Mouse (Mus musculus) brain, embryonic 18.5 days (tissue): ENCODE data around the gene Asap2.

ENCODE experiments used
- DNase-seq: peaks from one replicate; pipeline ENCODE4 v3.0.0-alpha.2; 2012; ENCODE audit warnings: low read depth, low spot score

The Asap2 gene

DNA sequence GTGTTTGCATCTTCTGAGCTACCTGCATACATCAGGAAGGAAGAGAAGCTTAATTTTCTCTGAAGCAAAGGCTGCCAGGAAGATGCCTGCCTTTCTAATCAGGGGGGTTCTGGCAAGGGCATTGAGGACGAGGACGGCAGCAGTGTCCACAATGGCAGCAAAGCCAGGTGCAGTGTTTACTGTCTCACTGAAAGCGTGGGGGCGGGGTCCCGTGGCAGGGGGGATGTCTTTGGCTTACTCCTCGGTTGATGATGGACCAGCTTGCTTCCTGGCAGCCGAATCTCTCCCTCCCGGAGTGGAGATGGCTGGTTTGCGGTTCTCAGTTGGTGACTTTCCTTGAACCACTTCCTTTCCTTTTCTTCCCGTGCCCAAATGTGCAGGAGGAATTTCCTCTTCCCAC lies 142.3 kb downstream of the Asap2 start:
- DNase-seq = no peak

DNA sequence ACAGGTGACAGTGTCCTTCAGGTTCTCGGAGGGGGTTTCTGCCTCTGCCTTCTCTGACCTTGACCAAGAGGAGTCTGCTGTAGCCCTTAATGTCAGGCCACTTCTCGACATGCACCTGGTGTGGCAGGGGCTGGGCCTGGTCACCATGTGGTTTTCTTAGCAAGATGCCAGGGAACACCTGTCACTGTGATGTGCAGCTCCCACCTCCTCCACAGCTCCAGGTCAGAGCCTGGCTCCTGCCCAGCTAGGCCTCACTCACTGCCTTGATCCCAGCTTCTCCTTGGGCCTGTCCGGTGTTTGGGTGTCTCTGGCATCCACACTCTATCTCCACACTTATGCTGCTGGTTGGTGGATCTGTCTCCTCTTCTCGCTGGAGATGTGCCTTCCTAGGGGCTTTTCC lies 142.8 kb downstream of the Asap2 start:
- no peak for DNase-seq

DNA sequence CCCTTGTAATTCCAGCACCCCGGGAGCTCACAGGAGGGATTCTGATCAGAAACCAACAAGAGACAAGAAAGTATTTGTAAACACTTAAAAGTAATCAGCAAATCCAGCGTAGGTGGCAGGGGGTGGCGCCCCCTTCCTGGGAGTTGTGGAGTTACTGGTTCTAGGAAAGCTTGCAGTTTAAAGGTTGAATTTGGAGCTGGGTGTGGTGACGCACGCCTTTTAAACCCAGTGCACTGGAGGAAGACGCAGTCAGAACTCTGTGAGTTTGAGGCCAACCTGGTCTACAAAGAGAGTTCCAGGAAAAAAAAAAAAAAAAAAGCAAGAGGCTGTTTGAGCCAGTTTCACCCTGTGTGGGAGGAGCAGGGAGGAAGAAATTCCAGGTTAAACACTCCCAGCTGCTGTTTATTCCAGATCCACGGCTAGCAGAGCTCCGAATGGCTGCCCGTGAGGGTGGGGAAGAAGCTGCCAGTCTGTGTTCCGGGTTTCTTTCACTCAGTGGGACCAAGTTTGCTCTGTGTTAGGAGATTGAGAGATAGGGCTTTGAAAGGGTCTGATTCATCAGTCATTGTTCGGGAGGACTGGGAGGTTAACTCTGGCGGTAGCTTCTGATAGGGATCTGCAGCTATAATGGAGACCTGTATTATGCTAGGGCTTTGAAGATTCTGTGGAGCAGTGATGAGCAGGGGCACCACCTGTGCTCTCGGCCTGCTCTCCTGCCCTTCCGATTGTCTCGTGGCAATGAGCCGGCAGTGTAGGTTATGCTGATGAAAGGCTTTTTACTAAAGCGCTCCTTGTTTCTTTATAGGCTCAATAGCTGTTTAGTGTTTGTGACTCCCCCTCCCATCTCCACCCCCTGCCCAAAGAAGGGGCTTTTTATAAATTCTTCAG lies 144.0 kb downstream of the Asap2 start:
- DNase-seq = no peak

DNA sequence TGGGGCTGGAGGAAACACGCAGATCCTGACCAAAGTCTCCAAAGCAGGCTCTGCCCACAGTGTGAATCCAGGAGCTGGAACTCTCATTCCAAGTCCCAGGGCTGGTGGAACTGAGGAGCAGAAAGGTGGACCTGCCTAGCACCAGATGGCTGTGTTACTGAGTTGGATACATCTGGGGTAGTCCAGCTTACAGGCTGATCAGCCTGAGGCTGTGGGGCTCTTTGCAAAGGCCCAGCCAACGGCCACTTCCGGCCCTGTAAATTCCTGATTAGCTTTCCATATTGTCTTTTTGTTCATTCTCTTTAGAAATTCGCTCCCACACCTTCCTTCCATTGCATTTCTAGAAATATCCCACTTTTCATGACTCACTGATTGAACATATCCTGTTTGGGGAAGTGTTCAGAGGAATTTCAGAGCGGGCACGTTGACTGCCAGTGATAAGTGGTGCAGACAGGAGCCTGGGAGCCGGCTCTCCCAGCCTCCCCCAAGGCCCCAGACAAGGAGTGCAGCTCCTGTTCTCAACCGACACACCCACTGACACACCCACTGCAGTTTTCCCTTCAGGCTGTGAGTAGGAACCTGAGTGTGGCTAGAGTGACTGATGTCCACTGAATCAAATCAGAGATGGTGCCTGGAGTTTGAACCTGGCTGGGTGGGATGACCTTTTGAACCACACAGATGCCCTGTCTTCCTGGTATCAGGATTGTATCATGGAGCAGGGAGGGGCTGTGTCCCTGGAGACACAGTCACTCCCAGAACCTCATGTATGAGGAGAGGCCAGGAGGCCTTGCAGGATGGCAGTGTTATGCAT lies 145.6 kb downstream of the Asap2 start:
- DNase-seq = no peak

DNA sequence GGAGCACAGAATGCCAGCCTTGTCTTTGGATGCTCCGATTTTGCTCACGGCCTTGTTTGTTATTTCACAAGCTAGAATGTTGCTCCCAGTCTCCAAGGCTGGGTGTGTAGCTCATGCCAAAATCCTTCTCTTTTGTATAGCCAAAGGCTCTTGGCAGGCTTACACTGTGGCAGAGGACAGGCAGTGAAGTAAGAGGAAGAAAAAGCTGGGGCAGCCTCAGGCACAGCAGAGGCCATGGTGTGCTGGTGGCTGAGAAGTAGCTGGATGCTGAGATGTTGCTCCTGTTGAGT lies 146.1 kb downstream of the Asap2 start:
- peak; percentile 49 for DNase-seq

DNA sequence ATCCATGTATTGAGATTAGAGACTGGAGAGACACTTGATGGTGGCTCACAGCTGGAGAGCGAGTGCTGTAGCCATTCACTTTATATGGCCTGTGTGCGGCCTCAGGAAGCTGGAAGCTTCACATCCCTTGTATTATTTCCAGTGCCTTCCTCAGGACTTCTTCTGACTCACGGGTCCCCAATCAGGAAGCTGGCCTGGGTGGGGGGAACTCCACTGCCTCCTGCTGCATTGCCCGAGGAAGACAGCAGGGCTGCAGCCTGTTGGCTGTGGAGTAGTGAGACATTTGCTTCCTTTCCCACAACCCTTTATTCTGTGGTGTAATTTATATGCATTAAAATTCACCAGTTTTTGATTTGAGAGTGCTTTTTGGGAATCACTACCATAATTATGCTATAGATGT lies 149.3 kb downstream of the Asap2 start:
- DNase-seq = no peak

DNA sequence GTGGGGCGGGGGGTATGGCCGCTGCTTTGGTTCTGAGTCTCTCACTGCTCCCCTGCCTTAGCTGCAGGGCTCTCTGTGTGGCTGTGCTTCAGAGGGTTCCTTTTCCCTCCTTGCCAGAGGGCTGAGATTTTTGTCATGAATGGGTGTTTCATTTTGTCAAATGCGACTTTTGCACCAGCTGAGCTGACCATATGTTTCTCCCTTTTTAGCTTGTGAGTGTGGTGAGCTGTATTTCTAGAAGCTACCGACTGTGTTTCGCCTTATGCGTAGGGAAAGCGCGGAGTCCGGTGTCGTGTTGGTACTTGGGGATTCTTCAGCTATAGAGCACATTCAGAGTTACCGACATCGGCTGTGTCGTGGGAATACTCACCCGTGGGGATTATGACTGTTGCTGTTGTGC lies 149.9 kb downstream of the Asap2 start:
- peak; percentile 45 for DNase-seq

DNA sequence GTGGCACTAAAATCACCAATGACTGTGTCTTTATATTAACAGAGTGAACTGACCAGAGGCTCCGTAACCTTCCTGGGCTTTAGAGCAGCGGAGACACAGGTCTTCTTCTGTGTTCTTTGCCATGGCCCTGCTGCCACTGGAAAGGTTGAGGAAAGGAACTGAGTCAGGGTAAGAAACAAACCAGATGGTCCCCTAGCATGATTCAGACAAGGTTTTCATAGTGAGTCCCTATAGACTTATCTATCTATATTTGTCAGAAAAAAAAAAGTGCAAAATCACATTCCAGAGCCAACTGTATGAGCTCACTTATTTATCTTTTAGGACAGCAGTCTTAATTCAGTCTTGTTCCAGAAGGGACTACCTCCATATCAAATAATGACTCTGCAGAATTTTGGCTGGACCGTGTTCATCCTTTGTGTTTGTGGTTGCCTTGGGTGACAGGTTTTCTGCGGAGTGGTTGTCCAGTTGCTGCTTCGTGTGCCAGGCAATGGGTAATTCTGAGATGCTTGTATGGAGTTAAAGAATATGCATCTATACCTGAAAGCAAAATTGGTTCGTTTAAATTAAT lies 150.6 kb downstream of the Asap2 start:
- no peak for DNase-seq

DNA sequence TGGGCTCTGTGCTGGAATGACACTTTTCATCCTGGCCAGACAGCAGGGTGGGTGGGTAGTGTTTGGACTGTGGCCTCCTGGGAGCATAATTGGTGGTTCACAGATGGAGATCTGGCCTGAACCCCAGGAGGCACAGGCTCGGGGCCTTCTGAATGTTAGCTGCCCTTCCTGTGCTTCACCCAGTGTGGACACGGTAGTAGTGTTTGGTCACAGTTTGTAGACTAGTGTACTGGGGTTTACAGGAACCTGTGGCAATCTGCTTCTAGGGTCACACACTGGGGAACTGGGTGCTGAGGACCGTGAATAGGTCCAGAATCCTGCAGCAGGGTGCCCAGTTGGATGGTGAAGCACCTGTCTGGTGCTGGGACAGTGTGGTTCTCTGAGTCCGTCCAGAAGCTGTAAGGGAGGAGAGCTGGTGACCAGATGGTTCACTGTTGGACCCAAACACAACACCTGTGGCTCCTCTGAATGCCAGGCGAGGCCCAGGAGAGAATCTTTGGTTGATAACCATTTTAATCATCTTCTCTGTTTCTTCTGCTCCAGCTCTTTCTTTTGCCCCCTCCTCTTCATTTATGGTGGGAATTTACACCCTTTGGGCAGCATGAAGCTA lies 151.5 kb downstream of the Asap2 start:
- DNase-seq = no peak

DNA sequence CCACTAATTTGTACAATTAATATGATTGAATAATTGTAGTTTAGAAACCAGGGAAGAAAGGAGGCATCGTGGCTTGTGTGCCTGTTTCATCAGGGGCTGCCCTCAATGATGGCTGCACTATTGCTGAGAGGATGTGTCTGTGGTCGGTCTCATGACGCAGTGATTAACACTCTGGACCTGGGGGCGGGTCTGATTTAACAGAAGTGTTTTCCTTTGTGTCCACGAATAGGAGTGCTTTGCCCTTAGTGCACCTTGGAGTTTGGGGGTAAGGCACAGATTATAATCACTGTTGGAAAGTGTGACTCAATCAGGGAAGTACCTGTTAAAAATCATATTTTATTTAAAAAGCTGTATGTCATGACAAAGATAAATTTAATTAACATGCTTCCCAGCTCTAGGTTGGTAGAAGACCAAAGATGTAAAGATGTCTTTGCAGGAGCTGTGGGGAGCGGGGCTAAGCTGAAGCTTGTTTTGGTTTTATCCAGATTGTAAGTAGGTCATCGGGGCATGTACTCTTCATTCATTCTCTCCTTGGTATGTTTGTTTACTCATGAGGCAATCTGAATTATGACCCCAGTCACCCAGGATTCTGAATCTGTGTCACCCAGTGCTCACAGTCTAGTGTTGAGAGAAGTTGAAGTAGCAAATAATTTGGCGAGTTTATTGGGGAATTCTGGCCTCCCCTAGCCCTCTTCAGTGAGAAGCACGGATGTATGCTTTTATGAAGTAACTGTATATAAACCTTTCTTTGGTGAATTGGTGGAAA lies 152.4 kb downstream of the Asap2 start:
- DNase-seq = no peak

DNA sequence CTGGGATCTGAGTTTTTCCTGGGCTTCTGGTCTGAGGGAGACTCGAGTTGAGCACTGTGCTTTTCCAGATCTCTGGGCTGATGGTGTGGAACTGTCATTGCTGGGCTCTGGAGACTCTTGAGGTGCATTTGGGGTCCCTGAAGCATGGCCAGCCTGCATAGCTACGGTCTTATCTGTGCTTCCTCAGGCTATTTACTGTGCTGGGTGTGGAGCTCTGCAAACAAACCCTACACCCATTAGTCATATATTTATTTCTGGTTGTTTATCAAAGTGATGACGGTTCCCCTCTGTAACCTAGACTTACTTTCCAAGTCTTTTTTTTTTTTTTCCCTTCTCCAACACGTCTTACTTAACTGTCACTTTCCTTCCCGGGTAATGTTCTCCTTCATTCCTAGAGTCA lies 154.3 kb downstream of the Asap2 start:
- DNase-seq = no peak

DNA sequence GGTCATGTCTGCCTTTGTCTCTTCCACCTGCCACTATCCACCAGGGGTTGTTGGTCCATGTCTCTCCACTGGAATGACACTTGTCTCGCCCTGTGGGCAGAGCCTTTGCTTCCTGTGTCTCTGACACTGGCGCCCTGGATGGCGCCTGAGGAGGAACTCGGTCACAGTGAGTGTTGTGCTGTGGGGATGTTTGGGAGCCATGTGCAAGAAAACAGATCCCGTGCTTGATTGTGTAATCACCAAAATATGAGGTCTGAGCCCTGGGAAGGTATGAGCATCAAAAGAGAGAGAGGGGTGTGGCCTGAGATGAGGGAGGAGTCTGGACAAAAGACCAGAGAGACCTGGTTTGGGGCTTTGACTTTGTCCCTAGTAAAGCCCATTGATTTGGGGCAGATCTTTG lies 154.8 kb downstream of the Asap2 start:
- no peak for DNase-seq

DNA sequence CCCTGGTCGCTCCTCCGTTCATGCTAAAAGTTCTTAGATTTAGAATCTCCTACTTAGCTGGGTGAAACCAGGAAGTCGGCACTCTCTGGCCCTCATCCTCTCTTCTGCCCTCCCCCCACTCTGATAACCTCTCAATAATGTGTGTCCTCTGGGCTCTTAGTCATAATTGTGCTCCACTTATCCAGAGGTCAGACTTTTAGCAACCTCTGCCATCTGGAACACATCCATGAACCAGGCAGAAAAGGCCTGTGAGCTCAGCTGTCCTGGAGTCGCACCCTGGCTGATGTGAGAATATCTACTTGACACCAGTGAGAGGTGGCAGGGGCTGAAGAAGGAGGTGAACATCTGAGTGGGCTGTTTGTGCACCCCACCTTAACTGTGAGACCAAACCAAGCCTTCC lies 156.6 kb downstream of the Asap2 start:
- no peak for DNase-seq

DNA sequence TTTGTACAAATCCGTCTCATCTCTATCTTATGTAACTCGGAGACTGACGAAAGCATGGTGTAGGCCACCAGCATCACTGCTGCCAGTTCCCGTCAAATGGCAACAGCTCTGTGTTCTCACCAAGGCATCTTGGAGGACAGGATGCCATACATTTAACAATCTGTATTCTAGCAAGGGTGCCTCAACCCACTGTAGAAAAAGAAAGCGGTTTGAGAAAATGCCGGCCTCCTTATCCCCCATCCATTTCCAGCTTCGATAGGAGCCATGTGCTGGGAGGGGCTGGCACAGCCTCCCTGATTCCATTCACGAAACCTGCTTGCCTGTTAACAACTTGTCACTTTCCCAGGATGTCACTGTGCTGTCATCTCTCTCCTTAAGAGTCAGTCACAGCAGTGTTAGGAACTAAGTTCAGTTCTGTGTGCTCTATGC lies 163.0 kb downstream of the Asap2 start:
- DNase-seq = peak; percentile 45

DNA sequence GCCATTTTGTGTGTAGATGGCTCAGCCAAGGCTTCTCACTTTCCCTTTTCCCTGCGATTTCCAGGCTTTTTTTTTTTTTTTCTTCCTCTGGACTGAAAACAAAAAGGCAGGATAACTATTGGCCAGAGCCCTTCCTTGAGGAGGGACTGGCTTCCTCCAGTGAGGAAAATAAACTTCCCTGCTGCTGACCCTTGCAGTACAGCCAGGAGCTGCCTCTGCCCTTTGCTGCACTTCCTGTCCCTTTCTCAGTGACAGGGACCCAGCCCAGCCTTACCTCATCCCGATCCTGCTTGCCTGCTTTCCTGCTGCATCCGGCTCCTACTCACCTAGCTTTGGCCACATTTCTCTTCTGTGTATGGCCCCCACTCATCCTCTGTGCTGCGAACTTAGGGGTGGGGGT lies 164.8 kb downstream of the Asap2 start:
- no peak for DNase-seq

DNA sequence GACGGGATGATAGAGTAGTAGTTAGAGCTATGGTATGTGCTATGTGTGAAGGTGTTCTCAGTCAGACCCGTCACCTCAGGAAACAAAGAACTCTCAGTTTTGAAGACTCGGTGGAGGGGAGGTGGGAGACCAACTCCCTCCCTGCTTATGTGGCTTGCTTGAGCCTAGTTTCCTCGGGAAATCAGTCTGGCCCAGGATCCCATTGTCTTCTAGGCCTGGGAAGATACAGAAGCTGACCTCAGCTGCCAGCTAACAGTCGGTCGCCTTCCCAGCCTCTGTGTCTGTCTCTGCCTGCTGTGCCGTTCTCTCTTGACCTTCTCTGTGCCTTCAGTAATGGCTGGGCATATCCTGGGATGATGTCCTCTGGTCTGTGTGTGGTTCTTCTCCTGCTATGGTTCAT lies 169.0 kb downstream of the Asap2 start:
- DNase-seq = no peak

DNA sequence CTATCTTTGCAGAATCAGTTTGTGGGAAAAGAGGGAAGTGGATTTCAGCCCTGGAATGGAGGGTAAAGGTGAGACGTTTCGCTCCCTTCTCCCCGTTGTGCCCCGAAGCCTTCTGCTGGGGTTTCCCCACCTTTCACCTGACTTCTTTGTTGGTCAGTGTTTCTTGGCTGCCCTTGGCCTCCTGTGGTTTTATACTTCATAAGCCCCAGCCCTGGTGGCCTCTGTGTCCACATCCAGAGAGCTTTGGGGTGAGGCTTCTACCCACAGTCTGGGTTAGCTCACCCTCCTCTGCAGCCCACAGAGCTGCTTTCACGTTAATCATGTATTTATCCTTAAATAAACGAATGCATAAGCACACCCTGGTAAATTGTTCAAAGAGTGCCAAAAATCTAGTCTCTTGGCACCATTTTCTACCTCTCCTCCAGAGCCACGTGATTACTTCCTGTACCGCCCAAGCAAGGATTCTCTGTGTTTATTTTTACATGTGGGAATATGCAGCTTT lies 170.1 kb downstream of the Asap2 start:
- peak; percentile 42 for DNase-seq

DNA sequence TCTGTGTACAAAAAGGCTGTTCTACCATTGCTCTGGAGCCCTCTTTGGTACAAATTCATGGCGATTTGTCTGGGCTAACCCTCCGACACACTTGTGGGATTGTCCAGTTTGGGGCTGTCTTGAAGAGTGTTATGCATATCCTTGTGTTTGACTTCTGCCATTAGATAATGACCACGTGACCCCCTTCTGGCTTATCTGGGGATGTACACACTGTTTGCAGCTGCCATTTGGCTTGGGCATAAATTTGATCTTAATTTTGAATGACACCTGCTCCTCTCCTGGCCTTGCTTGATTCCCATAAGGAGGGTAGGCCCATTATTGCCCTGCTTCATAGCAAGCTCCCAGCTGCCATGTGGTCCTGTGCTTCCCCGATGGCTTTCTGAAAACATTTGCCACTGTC lies 171.6 kb downstream of the Asap2 start:
- DNase-seq = no peak

DNA sequence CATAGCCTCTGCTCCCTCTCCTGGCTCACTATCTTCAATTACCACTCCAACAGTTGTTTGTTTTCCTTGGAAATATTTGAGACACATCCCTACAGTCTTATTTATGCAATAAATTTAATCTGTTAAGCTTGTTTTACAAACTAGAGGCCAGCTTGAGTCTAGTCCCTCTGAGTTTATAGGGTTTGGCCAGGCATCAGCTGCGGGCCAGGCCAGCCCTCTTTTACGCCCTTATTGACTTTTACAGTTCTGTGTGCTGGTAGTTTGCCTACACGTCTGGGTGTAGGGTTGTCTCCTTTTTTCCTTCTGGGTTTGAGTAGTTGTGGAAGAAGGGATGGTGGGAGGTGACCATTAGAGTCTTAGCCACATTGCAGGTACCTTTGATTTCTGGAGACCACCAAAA lies 173.4 kb downstream of the Asap2 start:
- no peak for DNase-seq

DNA sequence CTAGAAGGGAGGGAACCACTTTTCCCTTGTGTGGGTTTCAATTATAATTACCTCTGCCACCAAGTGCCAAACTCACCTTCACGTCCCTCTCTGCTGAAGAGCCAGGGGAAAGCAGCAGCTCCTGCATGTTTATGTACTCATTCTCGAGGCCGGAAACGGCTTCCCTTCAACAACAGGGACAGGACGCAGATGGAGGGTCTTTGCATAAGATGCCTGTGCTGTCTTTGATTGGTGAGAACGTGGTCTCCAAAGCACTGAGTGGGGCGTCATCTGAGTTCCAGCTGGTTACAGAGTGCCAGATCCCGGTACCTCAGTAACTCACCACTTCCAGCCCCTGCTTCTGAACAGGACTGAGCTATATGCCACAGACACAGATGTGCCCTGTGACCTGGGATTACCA lies 174.0 kb downstream of the Asap2 start:
- no peak for DNase-seq

DNA sequence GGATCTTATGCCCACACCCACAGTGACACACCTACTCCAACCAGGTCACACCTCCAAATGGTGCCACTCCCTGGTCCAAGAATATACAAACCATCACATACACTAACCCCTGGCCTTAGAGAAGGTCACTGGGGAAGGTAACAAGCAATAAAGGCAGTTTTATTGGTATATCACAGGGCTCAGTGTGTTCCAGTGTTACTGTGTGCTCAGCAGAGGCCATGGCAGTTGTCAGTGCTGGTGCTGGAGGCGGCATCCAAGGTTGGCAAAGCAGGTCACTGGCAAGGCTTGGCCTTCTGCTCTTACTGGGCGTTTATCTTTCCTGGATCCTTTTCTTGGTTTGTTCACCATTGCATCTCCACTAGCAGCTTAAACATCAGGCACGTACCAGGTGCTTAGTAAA lies 174.9 kb downstream of the Asap2 start:
- no peak for DNase-seq
